Mouse (Mus musculus) splenic B cell, adult 2 months (primary cell): ENCODE results near the gene Slk.
A peak's percentile ranks its signal among the peaks of the same experiment; 100 is the strongest.
"Not testable (repeated sequence)": the region's sequence is repeated elsewhere in the genome, so short reads cannot be mapped to it uniquely, and the experiment has no call there.

Source experiments
- DNase-seq: peaks from one replicate; pipeline ENCODE4 v3.0.0-alpha.2; 2011; ENCODE audit warnings: low read depth, low spot score
- H3K27me3 ChIP-seq: 2 replicates; pipeline ENCODE4 v1.6.1; 2012; ENCODE audit warnings: mild to moderate bottlenecking, low read length, moderate library complexity, mixed read lengths; ENCODE audit not compliant: control insufficient read depth, poor library complexity, insufficient read depth, severe bottlenecking
- H3K36me3 ChIP-seq: 2 replicates; pipeline ENCODE4 v1.6.1; 2012; ENCODE audit warnings: mild to moderate bottlenecking, low read length, moderate library complexity, mixed read lengths; ENCODE audit not compliant: control insufficient read depth, poor library complexity, insufficient read depth, severe bottlenecking

The Slk gene

GRCm38 (mm10) chr19:47559751-47560512 lies 19.5 kb upstream of the Slk start:
- no peaks in the 10 kb centered on the region for H3K27me3 ChIP-seq
- DNase-seq = no peak
- no peaks in the 10 kb centered on the region for H3K36me3 ChIP-seq

DNA sequence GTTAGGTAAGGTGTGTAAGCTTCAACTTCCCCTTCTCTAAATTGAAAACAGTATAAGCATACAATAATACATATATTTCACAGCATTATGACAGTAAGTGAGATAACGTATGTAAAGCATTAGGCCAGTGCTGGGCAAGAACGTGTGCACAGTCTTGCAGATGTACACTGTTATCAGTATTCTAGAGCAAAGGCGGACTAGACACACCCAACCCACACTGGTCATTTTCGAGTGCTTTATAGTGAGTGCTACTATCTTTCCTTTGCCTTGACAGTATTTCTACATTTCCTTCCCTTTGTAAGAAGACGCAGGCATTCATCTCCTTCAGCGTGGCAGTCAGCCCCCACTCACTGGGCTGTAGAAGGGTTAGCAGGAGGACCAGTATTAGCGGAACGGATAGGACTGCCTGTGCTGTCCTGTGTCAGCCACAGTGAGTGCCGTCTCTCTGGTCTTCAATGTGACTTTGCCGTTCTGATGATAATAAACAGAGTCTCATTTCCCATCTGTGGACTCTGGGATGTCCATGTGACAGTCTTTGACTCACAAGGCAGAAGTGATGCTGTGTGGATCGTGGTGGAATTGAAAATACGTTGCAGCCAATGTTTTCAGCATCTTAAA lies 18.8 kb upstream of the Slk start:
- no peak for DNase-seq
- Histone ChIP-seq H3K27me3 (no peaks in the 10 kb centered on the region), H3K36me3 (no peaks in the 10 kb centered on the region)

- H3K36me3 ChIP-seq = no peaks in the 10 kb centered on the region
- no peaks in the 10 kb centered on the region for H3K27me3 ChIP-seq
- DNase-seq = no peak
Measured at GRCm38 (mm10) chr19:47561996-47562441, 17.5 kb upstream of the Slk start.

DNA sequence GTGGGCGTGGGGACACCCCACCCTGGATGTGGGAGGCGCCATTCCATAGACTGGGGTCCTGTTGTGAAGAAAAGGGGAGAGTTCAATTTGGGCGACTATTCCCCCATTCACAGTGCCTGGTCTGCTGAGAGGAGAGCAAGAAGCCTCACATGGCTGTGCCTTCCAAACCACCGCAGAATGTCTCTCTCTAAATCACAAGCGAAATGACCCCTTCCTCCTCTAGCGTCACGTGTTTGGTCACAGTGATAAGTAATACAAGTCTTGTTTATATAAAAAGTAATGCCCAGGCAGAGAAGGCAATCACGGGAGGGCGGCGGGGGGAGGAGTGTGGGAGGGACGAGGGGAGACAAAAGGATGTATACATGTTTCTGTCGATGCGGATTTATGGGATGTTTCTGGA lies 15.8 kb upstream of the Slk start:
- Histone ChIP-seq H3K36me3 (no peaks in the 10 kb centered on the region), H3K27me3 (no peaks in the 10 kb centered on the region)
- no peak for DNase-seq

- H3K27me3 ChIP-seq = no peaks in the 10 kb centered on the region
- DNase-seq = no peak
- no peaks in the 10 kb centered on the region for H3K36me3 ChIP-seq
Measured at GRCm38 (mm10) chr19:47565031-47565654, 14.3 kb upstream of the Slk start.

DNA sequence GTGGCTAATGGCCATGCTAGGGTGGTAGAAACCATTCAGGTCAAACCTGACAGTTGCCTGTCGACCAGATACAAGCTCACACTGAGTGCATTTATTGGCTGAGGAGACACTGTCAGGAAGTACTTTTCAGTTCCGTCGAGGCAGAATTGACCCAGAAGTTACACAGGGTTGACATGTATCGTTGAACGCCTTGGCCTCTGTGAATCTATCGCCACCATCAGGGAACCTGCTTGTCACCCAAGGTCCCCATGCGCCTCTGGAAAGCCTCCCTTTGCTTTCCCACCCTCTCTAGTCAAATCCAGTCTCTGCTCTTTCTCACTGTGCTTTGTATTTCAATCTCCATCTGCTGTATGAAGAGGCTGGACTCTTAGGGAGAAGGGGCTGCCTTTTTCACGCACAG lies 13.5 kb upstream of the Slk start:
- no peak for DNase-seq
- Histone ChIP-seq H3K36me3 (no peaks in the 10 kb centered on the region), H3K27me3 (no peaks in the 10 kb centered on the region)

- Histone ChIP-seq H3K36me3 (no peaks in the 10 kb centered on the region), H3K27me3 (no peaks in the 10 kb centered on the region)
- DNase-seq = no peak
Measured at GRCm38 (mm10) chr19:47570042-47570441, 9.4 kb upstream of the Slk start.

DNA sequence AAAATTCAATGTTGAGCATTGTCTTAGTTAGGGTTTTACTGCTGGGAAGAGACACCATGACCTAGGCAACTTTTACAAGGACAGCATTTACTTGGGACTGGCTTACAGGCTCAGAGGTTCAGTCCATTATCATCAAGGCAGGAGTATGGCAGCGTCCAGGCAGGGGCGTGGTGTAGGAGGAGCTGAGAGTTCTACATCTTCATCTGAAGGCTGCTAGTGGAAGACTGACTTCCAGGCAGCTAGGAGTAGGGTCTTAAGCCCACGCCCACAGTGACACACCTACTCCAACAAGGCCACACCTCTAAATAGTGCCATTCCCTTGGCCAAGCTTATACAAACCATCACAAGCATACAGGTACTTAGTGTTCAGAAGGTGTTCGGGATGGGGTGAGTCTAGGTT lies 7.5 kb upstream of the Slk start:
- not testable (repeated sequence) for DNase-seq, H3K36me3 ChIP-seq, H3K27me3 ChIP-seq

DNA sequence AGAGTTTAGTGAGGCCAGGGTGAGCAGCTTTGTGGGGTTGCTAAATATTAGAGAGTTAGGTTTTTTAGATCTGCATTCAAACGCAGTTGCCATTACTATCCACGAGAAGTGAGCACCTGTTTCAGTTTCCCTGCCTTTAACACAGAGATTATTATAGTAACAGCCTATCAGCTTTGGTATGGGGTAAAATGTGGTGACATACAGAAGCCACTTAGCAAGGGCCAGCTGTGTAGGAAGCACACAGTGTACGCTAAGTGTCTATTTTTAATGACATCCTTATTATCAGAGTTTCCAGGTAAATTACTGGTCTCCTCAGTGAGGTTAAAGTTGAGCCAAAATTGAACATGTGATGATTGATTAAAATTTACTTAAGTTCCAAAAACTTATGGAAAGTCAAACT lies 5.8 kb upstream of the Slk start:
- Histone ChIP-seq H3K36me3 (no peaks in the 10 kb centered on the region), H3K27me3 (no peaks in the 10 kb centered on the region)
- no peak for DNase-seq

GRCm38 (mm10) chr19:47578581-47579224 lies 775 bp upstream of the Slk start:
- Histone ChIP-seq H3K27me3 (no peaks in the 10 kb centered on the region), H3K36me3 (no peaks in the 10 kb centered on the region)
- peak; percentile 5 for DNase-seq

DNA sequence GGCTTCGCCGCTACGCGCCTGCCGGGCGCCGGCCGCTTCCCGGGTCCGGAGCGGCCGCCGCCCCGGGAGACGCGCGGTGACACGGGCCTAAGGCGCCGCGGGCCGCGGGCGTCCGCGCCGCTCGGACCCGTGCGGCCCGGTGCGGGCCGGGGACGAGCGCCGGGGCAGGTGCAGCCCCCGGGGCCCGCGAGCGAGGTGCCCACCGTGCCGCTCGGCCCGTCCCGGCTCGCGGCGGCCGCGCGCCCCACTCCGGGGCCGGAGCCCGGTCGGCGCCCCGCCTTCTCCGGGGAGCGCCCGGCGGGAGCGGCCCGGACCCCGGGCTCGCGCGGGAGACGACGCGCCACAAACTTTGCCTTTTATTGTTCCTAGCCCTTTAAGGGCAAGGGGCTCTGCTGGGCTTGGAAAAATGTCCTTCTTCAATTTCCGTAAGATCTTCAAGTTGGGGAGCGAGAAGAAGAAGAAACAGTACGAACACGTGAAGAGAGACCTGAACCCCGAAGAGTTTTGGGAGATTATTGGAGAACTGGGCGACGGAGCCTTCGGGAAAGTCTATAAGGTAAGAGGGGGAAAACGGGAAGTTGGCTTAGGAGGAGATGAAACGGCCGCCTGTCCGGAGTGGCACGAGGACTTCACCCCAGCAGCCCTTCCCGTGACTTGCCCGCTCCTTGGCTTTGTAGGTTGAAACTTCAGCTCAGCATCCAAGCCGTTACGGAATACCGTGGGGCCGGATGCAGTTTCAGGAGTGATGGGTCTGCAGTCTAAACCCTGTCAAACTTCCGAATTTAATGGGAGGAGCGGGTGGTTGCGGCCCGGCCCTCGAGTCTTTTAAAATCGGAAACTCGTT lies 532 bp downstream of the Slk start:
- Histone ChIP-seq H3K36me3 (no peaks in the 10 kb centered on the region), H3K27me3 (no peaks in the 10 kb centered on the region)
- DNase-seq = peak; percentile 24

- no peak for DNase-seq
- no peaks in the 10 kb centered on the region for H3K27me3 ChIP-seq
- no peaks in the 10 kb centered on the region for H3K36me3 ChIP-seq
Measured at GRCm38 (mm10) chr19:47585772-47586171, 6.3 kb downstream of the Slk start.

DNA sequence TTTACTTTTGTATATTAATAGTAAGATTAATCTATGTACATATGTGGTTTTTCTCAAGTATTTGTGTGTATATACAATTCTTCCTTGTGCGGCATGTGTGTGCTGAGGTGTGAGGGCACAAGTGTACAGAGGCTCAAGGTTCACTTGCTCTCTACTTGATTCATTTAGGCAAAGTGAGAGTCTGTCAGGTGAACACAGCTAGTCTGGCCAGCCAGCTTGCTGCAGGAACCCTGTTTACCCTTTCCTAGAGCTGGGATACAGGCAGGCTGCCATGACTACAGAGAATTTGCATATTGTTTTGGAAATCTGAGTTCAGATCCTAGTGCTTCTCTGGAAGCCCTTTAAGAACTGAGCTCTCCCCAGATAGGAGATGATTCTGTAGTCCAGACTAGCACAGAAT lies 7.5 kb downstream of the Slk start:
- H3K27me3 ChIP-seq = no peaks in the 10 kb centered on the region
- DNase-seq = no peak
- H3K36me3 ChIP-seq = no peaks in the 10 kb centered on the region

- no peak for DNase-seq
- H3K27me3 ChIP-seq = no peaks in the 10 kb centered on the region
- H3K36me3 ChIP-seq = peaks cover 1% of the 10 kb centered on the region; the same call in 1 of the 2 replicates
Measured at GRCm38 (mm10) chr19:47608513-47608912, 29.0 kb downstream of the Slk start.
